Mouse (Mus musculus) intestine, embryonic 16.5 days (tissue): ENCODE results near the gene Gdpd4. TPM values are rescaled to one million over a fixed set of nuclear protein-coding genes. Genes with fewer than 3 reads are reported as not detected.

ENCODE experiments used
- ATAC-seq: fragments of 200-750 bp; cut with Nextera tagmentation; 2 replicates; pipeline ENCODE4 v1.8.0; 2017; ENCODE audit warnings: moderate TSS enrichment, moderate library complexity
- H3K27ac ChIP-seq: fragments of 300-500 bp; sonication (generic); 2 replicates; pipeline ENCODE4 v1.5.1; 2014; ENCODE audit warnings: mild to moderate bottlenecking, low read length
- H3K27me3 ChIP-seq: fragments of 300-500 bp; sonication (generic); replicated peaks from 2 replicates; pipeline ENCODE4 v1.6.1; 2014; ENCODE audit warnings: low read length, control low read depth, mixed read lengths; ENCODE audit not compliant: control insufficient read depth, insufficient read depth
- H3K36me3 ChIP-seq: fragments of 300-500 bp; sonication (generic); 2 replicates; pipeline ENCODE4 v1.6.1; 2014; ENCODE audit warnings: low read length, control low read depth; ENCODE audit not compliant: control insufficient read depth, insufficient read depth
- H3K4me1 ChIP-seq: fragments of 300-500 bp; sonication (generic); 2 replicates; pipeline ENCODE4 v1.6.1; 2014; ENCODE audit warnings: low read length, control low read depth, mixed read lengths; ENCODE audit not compliant: control insufficient read depth, insufficient read depth
- H3K4me2 ChIP-seq: fragments of 300-500 bp; sonication (generic); 2 replicates; pipeline ENCODE4 v1.6.1; 2014; ENCODE audit warnings: low read depth, low read length, control low read depth
- H3K4me3 ChIP-seq: fragments of 300-500 bp; sonication (generic); 2 replicates; pipeline ENCODE4 v1.5.1; 2014; ENCODE audit warnings: mild to moderate bottlenecking, low read length
- H3K9ac ChIP-seq: fragments of 300-500 bp; sonication (generic); 2 replicates; pipeline ENCODE4 v1.6.1; 2014; ENCODE audit warnings: low read depth, low read length
- H3K9me3 ChIP-seq: fragments of 300-500 bp; sonication (generic); 2 replicates; pipeline ENCODE4 v1.6.1; 2016; ENCODE audit warnings: low read length, control low read depth; ENCODE audit not compliant: control insufficient read depth
- WGBS: fragments of 180-500 bp; shearing (Covaris S2); extraction: QIAGEN DNeasy Blood & Tissue Kit; methylation state at CpG from one replicate; pipeline ENCODE4 v1.1.7; 2014; 5-methylcytosine and 5-hydroxymethylcytosine counted together
- polyA plus RNA-seq: library from polyadenylated mRNA; unstranded; fragments of >200 nt; fragmentation: Nextera tagmentation; extraction: Ambion mirVana; gene quantifications from 2 replicates; pipeline ENCODE4 v1.2.1, GENCODE M21; 2015

Gene Gdpd4
- polyA plus RNA-seq, 1 experiment from 2014 or later, result not detected

DNA sequence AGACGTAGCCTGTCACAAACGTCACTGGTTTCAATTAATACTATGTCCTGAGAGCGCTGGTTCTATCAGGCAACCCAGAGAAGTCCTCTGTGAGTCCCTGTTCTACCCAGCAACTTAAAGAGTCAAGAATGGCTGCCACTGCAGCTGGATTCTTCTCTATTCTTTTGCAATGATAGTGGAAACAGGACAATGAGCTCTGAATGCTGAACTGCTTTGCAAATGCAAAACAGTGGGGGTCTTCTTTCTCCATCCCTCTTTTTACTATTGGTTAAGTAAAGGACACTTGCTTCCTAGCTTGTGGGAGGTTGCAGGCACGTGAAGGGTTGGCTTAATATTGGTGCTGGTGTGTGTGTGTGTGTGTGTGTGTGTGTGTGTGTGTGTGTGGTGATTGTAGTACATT, 52.7 kb downstream of the Gdpd4 start:
- H3K27me3 ChIP-seq, result no peaks in the 10 kb centered on the region
- no peaks in the 10 kb centered on the region for H3K36me3 ChIP-seq
- no peak overlapping the region for H3K9ac ChIP-seq
- 38% methylated on average over 4 of the region's 4 CpGs for WGBS
- no peak overlapping the region for H3K4me2 ChIP-seq
- no peak overlapping the region for H3K4me3 ChIP-seq
- no peak for ATAC-seq
- no peaks in the 10 kb centered on the region for H3K9me3 ChIP-seq
- H3K4me1 ChIP-seq, result no peaks in the 10 kb centered on the region
- no peak overlapping the region for H3K27ac ChIP-seq

- 31% methylated on average over 1 of the region's 1 CpGs for WGBS
Observed at GRCm38 (mm10) chr7:97977463-97977862, 57.7 kb downstream of the Gdpd4 start.

DNA sequence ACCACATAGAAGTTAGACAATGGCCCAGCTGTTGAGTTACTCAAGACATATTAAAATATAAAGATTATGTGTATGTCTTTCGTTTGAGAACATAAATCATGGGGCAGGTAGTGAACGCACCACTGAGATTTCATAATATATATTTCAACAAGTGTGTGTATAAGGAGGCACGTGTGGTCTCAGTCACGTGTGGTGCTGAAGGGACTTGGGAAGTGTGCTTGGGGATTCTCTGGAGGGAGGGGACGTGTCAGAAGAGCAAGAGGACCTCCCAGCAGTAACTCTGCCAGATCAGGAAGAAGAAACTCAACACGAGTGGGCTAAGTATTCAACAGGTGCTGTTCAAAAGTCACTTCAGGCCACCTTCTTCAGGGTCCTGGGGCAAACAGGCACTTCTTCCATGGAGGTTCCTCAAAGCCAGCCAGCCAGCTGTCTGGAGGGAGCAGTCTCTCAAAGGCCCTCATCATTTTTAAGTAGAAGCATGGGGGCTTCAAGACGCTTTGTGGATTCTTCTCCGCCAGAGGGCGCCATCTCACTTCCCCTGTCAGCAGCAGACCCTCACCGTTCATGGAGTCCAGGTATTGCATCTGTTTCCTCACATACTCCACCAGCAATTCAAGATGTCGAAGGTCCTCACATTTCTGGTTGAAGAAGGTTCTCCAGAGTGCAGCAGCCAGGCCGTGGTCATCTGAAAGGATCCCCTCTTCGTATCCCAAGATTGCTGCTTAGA, 64.5 kb downstream of the Gdpd4 start:
- Histone ChIP-seq H3K27ac (no peak overlapping the region), H3K9ac (no peak overlapping the region), H3K4me3 (no peak overlapping the region), H3K36me3 (no peaks in the 10 kb centered on the region), H3K4me2 (no peak overlapping the region), H3K9me3 (no peaks in the 10 kb centered on the region), H3K27me3 (no peaks in the 10 kb centered on the region), H3K4me1 (no peaks in the 10 kb centered on the region)
- no peak for ATAC-seq
- WGBS, result 47% methylated on average over 13 of the region's 13 CpGs

More at GRCm38 (mm10) chr7:97977463-97977862, 57.7 kb downstream of the Gdpd4 start:
- Histone ChIP-seq H3K4me2 (no peak overlapping the region), H3K4me1 (no peaks in the 10 kb centered on the region), H3K4me3 (no peak overlapping the region), H3K9me3 (no peaks in the 10 kb centered on the region), H3K9ac (no peak overlapping the region), H3K27ac (no peak overlapping the region), H3K36me3 (no peaks in the 10 kb centered on the region), H3K27me3 (no peaks in the 10 kb centered on the region)
- peak; percentile 23; the same call in 1 of the 2 replicates for ATAC-seq

GRCm38 (mm10) chr7:98002617-98003016, 82.9 kb downstream of the Gdpd4 start:
- no peaks in the 10 kb centered on the region for H3K9me3 ChIP-seq
- H3K36me3 ChIP-seq, result no peaks in the 10 kb centered on the region
- ATAC-seq, result no peak
- H3K4me3 ChIP-seq, result no peak overlapping the region
- no peak overlapping the region for H3K9ac ChIP-seq
- H3K4me2 ChIP-seq, result no peak overlapping the region
- H3K4me1 ChIP-seq, result no peaks in the 10 kb centered on the region
- H3K27me3 ChIP-seq, result no peaks in the 10 kb centered on the region
- H3K27ac ChIP-seq, result no peak overlapping the region
- WGBS, result 58% methylated on average over 7 of the region's 7 CpGs

DNA sequence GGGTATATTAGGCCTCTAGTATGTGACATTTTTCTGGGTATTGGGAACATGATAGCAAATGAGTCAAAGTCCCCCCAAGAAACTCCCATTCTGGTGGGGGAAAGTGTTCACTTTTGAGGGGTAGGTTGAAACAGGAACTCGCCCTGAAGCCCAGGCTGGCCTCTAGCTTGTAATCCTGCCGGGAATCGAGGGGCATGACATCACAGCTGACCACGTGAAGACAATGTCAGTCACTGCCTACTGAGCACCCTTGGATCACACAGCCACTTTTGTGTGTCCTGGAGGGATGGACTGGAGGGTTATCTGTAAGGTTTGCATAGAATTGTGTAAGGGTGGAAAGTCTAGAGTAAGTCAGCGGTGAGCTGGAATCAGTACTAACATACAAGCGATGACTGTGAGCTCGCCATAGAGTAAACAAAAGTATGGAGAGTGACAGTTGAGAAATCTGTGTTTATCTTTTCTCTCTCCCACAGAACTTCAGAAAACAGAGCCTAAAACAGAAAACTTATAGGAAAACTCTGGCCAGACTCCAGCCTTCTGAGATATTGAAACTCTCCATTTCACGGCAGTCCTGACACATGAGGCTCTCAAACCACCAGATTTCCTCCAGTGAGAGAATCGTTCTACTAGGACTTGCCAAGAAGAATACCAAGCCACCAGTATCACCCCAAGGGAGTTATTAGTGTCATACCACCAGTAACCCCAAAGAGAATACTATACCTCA, 128.5 kb downstream of the Gdpd4 start:
- Histone ChIP-seq H3K4me1 (peaks cover 3% of the 10 kb centered on the region; the same call in 1 of the 2 replicates), H3K27ac (peak overlapping the region; percentile 45; the same call in 1 of the 2 replicates), H3K4me2 (no peak overlapping the region), H3K36me3 (no peaks in the 10 kb centered on the region), H3K9ac (no peak overlapping the region), H3K27me3 (no peaks in the 10 kb centered on the region), H3K4me3 (no peak overlapping the region), H3K9me3 (no peaks in the 10 kb centered on the region)
- WGBS, result 50% methylated on average over 9 of the region's 9 CpGs
- ATAC-seq, result peak; percentile 55

- no peak overlapping the region for H3K9ac ChIP-seq
- ATAC-seq, result no peak
- WGBS, result 20% methylated on average over 8 of the region's 8 CpGs
Observed at GRCm38 (mm10) chr7:98051980-98052379, 132.2 kb downstream of the Gdpd4 start.

DNA sequence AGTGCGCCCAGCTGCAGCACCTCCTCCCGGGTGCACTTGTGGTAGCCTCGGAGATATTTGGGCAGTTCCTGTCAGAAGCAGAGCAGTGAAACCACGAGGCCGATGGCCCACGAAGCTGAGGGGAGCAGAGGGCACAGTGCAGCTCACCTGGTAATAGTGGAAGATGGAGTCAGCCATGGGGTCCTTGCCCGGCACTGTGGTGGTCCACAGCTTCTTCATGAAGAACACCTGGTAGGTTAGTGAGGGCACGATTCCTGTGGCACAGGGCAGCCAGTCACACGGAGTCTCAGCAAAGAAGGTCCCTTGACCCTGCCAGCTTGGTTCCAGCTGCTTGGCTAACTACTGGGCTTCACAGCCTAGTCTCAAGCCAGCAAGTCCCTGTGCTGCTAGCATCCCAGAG, 134.7 kb downstream of the Gdpd4 start:
- ATAC-seq, result no peak
- H3K4me3 ChIP-seq, result no peak overlapping the region
- no peaks in the 10 kb centered on the region for H3K36me3 ChIP-seq
- H3K9me3 ChIP-seq, result no peaks in the 10 kb centered on the region
- H3K27me3 ChIP-seq, result no peaks in the 10 kb centered on the region
- H3K9ac ChIP-seq, result no peak overlapping the region
- H3K4me1 ChIP-seq, result no peaks in the 10 kb centered on the region
- H3K27ac ChIP-seq, result no peak overlapping the region
- 91% methylated on average over 9 of the region's 9 CpGs for WGBS
- H3K4me2 ChIP-seq, result no peak overlapping the region

More at GRCm38 (mm10) chr7:98051980-98052379, 132.2 kb downstream of the Gdpd4 start:
- H3K27me3 ChIP-seq, result no peaks in the 10 kb centered on the region
- H3K4me1 ChIP-seq, result peaks cover 3% of the 10 kb centered on the region; the same call in 1 of the 2 replicates
- H3K36me3 ChIP-seq, result no peaks in the 10 kb centered on the region
- H3K9me3 ChIP-seq, result no peaks in the 10 kb centered on the region
- H3K27ac ChIP-seq, result no peak overlapping the region
- no peak overlapping the region for H3K4me3 ChIP-seq
- H3K4me2 ChIP-seq, result no peak overlapping the region

- no peak overlapping the region for H3K9ac ChIP-seq
- no peak overlapping the region for H3K4me2 ChIP-seq
- H3K36me3 ChIP-seq, result no peaks in the 10 kb centered on the region
- H3K27ac ChIP-seq, result no peak overlapping the region
- no peaks in the 10 kb centered on the region for H3K27me3 ChIP-seq
- H3K4me1 ChIP-seq, result no peaks in the 10 kb centered on the region
- no peak overlapping the region for H3K4me3 ChIP-seq
- 92% methylated on average over 8 of the region's 8 CpGs for WGBS
- no peaks in the 10 kb centered on the region for H3K9me3 ChIP-seq
- ATAC-seq, result no peak
Observed at GRCm38 (mm10) chr7:98054942-98055341, 135.2 kb downstream of the Gdpd4 start.

DNA sequence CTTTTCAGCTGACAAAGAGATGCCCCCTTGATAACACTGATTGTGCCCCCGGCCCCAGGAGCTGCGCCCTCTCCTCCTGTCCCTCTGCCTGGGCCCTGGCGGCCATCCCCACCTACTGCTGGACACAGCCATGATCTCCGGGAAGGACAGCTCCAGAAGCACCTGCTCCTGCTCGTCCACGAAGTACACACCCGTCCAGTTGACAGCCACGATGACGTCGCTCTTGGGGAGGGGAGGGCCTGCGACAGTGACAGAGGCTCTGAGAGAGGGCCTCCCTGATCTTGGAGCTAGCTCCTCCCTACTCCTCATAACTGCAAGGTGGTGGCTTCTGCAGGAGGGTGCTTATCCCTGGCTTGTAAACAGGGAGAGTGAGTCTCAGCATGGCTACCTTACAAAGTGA, 146.5 kb downstream of the Gdpd4 start:
- Histone ChIP-seq H3K9ac (no peak overlapping the region), H3K4me2 (no peak overlapping the region), H3K36me3 (peaks cover 14% of the 10 kb centered on the region; the same call in 1 of the 2 replicates), H3K27ac (no peak overlapping the region), H3K27me3 (no peaks in the 10 kb centered on the region), H3K9me3 (no peaks in the 10 kb centered on the region), H3K4me1 (no peaks in the 10 kb centered on the region), H3K4me3 (no peak overlapping the region)
- ATAC-seq, result peak; percentile 59; the same call in 1 of the 2 replicates
- 81% methylated on average over 11 of the region's 11 CpGs for WGBS
